Mouse (Mus musculus): Measurements from ENCODE around the gene 4930432K21Rik. TPM values are rescaled to one million over a fixed set of nuclear protein-coding genes. Genes with fewer than 3 reads are reported as not detected.

4930432K21Rik gene
- polyA plus RNA-seq, 1 experiment from 2014 or later: 1.4 TPM

GRCm38 (mm10) chr8:84194224-84194743, 46.5 kb downstream of the 4930432K21Rik start:
- 71% methylated on average over 3 of the region's 3 CpGs for WGBS
- no peaks in the 10 kb centered on the region for H3K27me3 ChIP-seq
- no peak overlapping the region for H3K4me2 ChIP-seq
- no peaks in the 10 kb centered on the region for H3K36me3 ChIP-seq
- ATAC-seq (ENCODE audit: low read depth): no peak
- H3K4me1 ChIP-seq (replicated peaks): peaks cover 40% of the 10 kb centered on the region
- H3K27ac ChIP-seq (replicated peaks): no peak overlapping the region
- H3K9ac ChIP-seq: no peak overlapping the region
- H3K9me3 ChIP-seq: no peaks in the 10 kb centered on the region
- H3K4me3 ChIP-seq: no peak overlapping the region

GRCm38 (mm10) chr8:84197141-84197921, 49.5 kb downstream of the 4930432K21Rik start:
- Histone ChIP-seq H3K9ac (peak overlapping the region; percentile 61), H3K27ac (replicated peaks) (peak overlapping the region; percentile 89), H3K4me3 (peak overlapping the region; percentile 47), H3K4me2 (peak overlapping the region; percentile 63), H3K27me3 (peaks cover 22% of the 10 kb centered on the region), H3K9me3 (no peaks in the 10 kb centered on the region), H3K36me3 (no peaks in the 10 kb centered on the region), H3K4me1 (replicated peaks) (peaks cover 59% of the 10 kb centered on the region)
- peak; percentile 29 for ATAC-seq (ENCODE audit: low read depth)
- 3% methylated on average over 43 of the region's 43 CpGs for WGBS

GRCm38 (mm10) chr8:84197922-84198774, 50.3 kb downstream of the 4930432K21Rik start:
- H3K4me2 ChIP-seq: peak overlapping the region; percentile 63
- 2% methylated on average over 30 of the region's 30 CpGs for WGBS
- no peaks in the 10 kb centered on the region for H3K36me3 ChIP-seq
- H3K27me3 ChIP-seq: peaks cover 22% of the 10 kb centered on the region
- no peaks in the 10 kb centered on the region for H3K9me3 ChIP-seq
- ATAC-seq (ENCODE audit: low read depth): peak; percentile 85
- peak overlapping the region; percentile 47 for H3K4me3 ChIP-seq
- peak overlapping the region; percentile 89 for H3K27ac ChIP-seq (replicated peaks)
- H3K4me1 ChIP-seq (replicated peaks): peaks cover 60% of the 10 kb centered on the region
- H3K9ac ChIP-seq: peak overlapping the region; percentile 61

- Histone ChIP-seq H3K27me3 (peaks cover 22% of the 10 kb centered on the region), H3K4me2 (peak overlapping the region; percentile 63), H3K9me3 (no peaks in the 10 kb centered on the region), H3K9ac (peak overlapping the region; percentile 61; the same call in 1 of the 2 replicates), H3K4me1 (replicated peaks) (peaks cover 68% of the 10 kb centered on the region), H3K27ac (replicated peaks) (peak overlapping the region; percentile 89), H3K36me3 (no peaks in the 10 kb centered on the region), H3K4me3 (no peak overlapping the region)
- 21% methylated on average over 4 of the region's 4 CpGs for WGBS
- no peak for ATAC-seq (ENCODE audit: low read depth)
Measured at GRCm38 (mm10) chr8:84198871-84199270, 51.0 kb downstream of the 4930432K21Rik start.

GRCm38 (mm10) chr8:84199348-84200125, 51.7 kb downstream of the 4930432K21Rik start:
- Histone ChIP-seq H3K27me3 (peaks cover 22% of the 10 kb centered on the region), H3K9ac (peak overlapping the region; percentile 65; the same call in 1 of the 2 replicates), H3K4me1 (replicated peaks) (peaks cover 73% of the 10 kb centered on the region), H3K36me3 (no peaks in the 10 kb centered on the region), H3K4me3 (no peak overlapping the region), H3K9me3 (no peaks in the 10 kb centered on the region), H3K4me2 (peak overlapping the region; percentile 68), H3K27ac (replicated peaks) (peak overlapping the region; percentile 89)
- WGBS: 51% methylated on average over 11 of the region's 11 CpGs
- no peak for ATAC-seq (ENCODE audit: low read depth)

- peak overlapping the region; percentile 65; the same call in 1 of the 2 replicates for H3K9ac ChIP-seq
- WGBS: 17% methylated on average over 8 of the region's 8 CpGs
Measured at GRCm38 (mm10) chr8:84200126-84200555, 52.3 kb downstream of the 4930432K21Rik start.

GRCm38 (mm10) chr8:84200652-84201544, 53.1 kb downstream of the 4930432K21Rik start:
- Histone ChIP-seq H3K9ac (peak overlapping the region; percentile 65), H3K27ac (replicated peaks) (peak overlapping the region; percentile 89), H3K4me1 (replicated peaks) (peaks cover 73% of the 10 kb centered on the region), H3K27me3 (peaks cover 22% of the 10 kb centered on the region), H3K4me2 (peak overlapping the region; percentile 68), H3K4me3 (peak overlapping the region; percentile 44), H3K36me3 (no peaks in the 10 kb centered on the region), H3K9me3 (no peaks in the 10 kb centered on the region)
- WGBS: 8% methylated on average over 57 of the region's 70 CpGs
- no peak for ATAC-seq (ENCODE audit: low read depth)

More at GRCm38 (mm10) chr8:84200126-84200555, 52.3 kb downstream of the 4930432K21Rik start:
- H3K4me1 ChIP-seq (replicated peaks): peaks cover 73% of the 10 kb centered on the region
- peak overlapping the region; percentile 44 for H3K4me3 ChIP-seq
- peak overlapping the region; percentile 68 for H3K4me2 ChIP-seq
- H3K9me3 ChIP-seq: no peaks in the 10 kb centered on the region
- no peaks in the 10 kb centered on the region for H3K36me3 ChIP-seq
- peaks cover 22% of the 10 kb centered on the region for H3K27me3 ChIP-seq
- no peak for ATAC-seq (ENCODE audit: low read depth)
- peak overlapping the region; percentile 89 for H3K27ac ChIP-seq (replicated peaks)

GRCm38 (mm10) chr8:84201545-84202245, 53.9 kb downstream of the 4930432K21Rik start:
- H3K4me3 ChIP-seq: peak overlapping the region; percentile 44
- H3K4me2 ChIP-seq: peak overlapping the region; percentile 68
- no peaks in the 10 kb centered on the region for H3K9me3 ChIP-seq
- peaks cover 22% of the 10 kb centered on the region for H3K27me3 ChIP-seq
- ATAC-seq (ENCODE audit: low read depth): no peak
- WGBS: 64% methylated on average over 15 of the region's 15 CpGs
- peaks cover 73% of the 10 kb centered on the region for H3K4me1 ChIP-seq (replicated peaks)
- peak overlapping the region; percentile 89; the same call in 1 of the 2 replicates for H3K27ac ChIP-seq (replicated peaks)
- peak overlapping the region; percentile 65 for H3K9ac ChIP-seq
- H3K36me3 ChIP-seq: no peaks in the 10 kb centered on the region

- peak overlapping the region; percentile 3; the same call in 1 of the 2 replicates for H3K27ac ChIP-seq (replicated peaks)
- H3K4me1 ChIP-seq (replicated peaks): peaks cover 69% of the 10 kb centered on the region
- H3K9me3 ChIP-seq: no peaks in the 10 kb centered on the region
- H3K27me3 ChIP-seq: peaks cover 22% of the 10 kb centered on the region
- H3K4me2 ChIP-seq: peak overlapping the region; percentile 68
- peak overlapping the region; percentile 44; the same call in 1 of the 2 replicates for H3K4me3 ChIP-seq
- no peak for ATAC-seq (ENCODE audit: low read depth)
- no peak overlapping the region for H3K9ac ChIP-seq
- WGBS: 88% methylated on average over 9 of the region's 9 CpGs
- H3K36me3 ChIP-seq: no peaks in the 10 kb centered on the region
Measured at GRCm38 (mm10) chr8:84202466-84202865, 54.6 kb downstream of the 4930432K21Rik start.

Data from neural tube, embryonic 13.5 days (tissue).